18 mouse cellular contexts compared by ENCODE assay signal in genomic region chr12:83254399-83254798, GRCm38 (mm10).
"Had no signal": no experiment of that assay in that cellular context is flagged by ENCODE, and none has a peak within 500 bp of the region (broad histone marks: within the 10 kb centered on the region; RNA-seq: fewer than 3 reads in every experiment).

No protein-coding gene starts in this region.

- DNase-seq: lung, adult 18-20 months; lung, embryonic 14.5 days; lung, postnatal 10 days; lung, postnatal 4 days; midbrain, embryonic 14.5 days; retina, postnatal 1 day; right cerebral cortex, adult 18-20 months; right cerebral cortex, postnatal 25 days; right cerebral cortex, postnatal 4 days; spleen, adult 18-20 months; thymus, adult 18-20 months; thymus, postnatal 14 days; thymus, postnatal 36 days had no signal

- H3K27ac ChIP-seq: midbrain, embryonic 10.5 days; midbrain, embryonic 12.5 days; neural tube, embryonic 13.5 days; neural tube, embryonic 15.5 days had no signal

- H3K4me1 ChIP-seq: midbrain, embryonic 10.5 days; midbrain, embryonic 12.5 days; neural tube, embryonic 13.5 days; neural tube, embryonic 15.5 days had no signal

- H3K27me3 ChIP-seq: midbrain, embryonic 12.5 days; neural tube, embryonic 13.5 days; neural tube, embryonic 15.5 days had no signal

- H3K4me3 ChIP-seq: midbrain, embryonic 10.5 days; midbrain, embryonic 12.5 days; myocyte; neural tube, embryonic 13.5 days; neural tube, embryonic 15.5 days had no signal
